Mouse (Mus musculus) embryonic fibroblast, embryonic 13.5 days (primary cell): ENCODE measurements at regions not wholly inside any gene's neighbourhood (a gene's known extent, or its start where the extent isn't known, plus 50 kb on each side); places are given as distances from the start of the nearest gene placed in this dataset.

ENCODE experiments used
- CTCF ChIP-seq: IDR thresholded peaks from 2 replicates; pipeline ENCODE4 v1.5.1; 2011; ENCODE audit warnings: mild to moderate bottlenecking, control low read depth, low read length, moderate library complexity, borderline replicate concordance; ENCODE audit not compliant: insufficient read depth
- POLR2A ChIP-seq: IDR thresholded peaks from 2 replicates; pipeline ENCODE4 v1.6.1; 2011; ENCODE audit warnings: low read depth, mild to moderate bottlenecking, control low read depth, low read length, moderate library complexity

- TF ChIP-seq POLR2A (no peak), CTCF (no peak)
Measured at GRCm38 (mm10) chr6:127271418-127271817, 119.4 kb upstream of the Ccnd2 start.
